Mouse (Mus musculus): Measurements from ENCODE around the gene Irf2. TPM values are rescaled to one million over a fixed set of nuclear protein-coding genes. Genes with fewer than 3 reads are reported as not detected.

The Irf2 gene
- polyA plus RNA-seq, 1 experiment from 2014 or later = 30.6 TPM

DNA sequence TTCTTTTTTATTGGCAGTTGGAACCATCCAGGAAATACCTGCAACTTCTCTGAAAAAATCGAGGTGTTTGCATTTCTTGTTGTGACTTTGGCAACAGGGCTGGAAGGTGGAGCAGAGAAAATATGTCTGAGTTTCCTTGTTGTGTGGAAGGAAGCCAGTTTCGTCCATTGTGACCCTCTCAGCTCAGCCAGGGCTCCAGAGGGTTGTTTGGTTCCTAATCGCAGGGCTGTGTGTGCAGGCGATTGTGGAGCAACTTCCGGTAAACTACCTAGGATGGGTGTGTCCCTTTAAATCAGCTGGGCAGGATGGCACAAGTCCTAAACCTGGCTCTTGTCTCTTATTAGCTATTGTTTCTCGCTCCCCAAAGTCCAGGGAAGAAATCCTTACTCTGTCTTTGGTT is 25.7 kb upstream of the Irf2 start:
- ATAC-seq (replicated peaks; ENCODE audit: low FRiP score, low read depth) = no peak
- TF ChIP-seq CTCF (IDR thresholded peaks at IDR 0.05; ENCODE audit: low read depth) = no peak
- Histone ChIP-seq H3K36me3 (ENCODE audit: insufficient read depth, low read length) (no peaks in the 10 kb centered on the region), H3K9me3 (replicated peaks; ENCODE audit: low read length) (no peaks in the 10 kb centered on the region), H3K27ac (no peak overlapping the region), H3K4me3 (replicated peaks; ENCODE audit: low read depth, low read length) (no peak overlapping the region), H3K4me2 (ENCODE audit: low read length) (no peak overlapping the region), H3K4me1 (replicated peaks; ENCODE audit: insufficient read depth, low read length) (no peaks in the 10 kb centered on the region), H3K9ac (ENCODE audit: low read depth, low read length) (no peak overlapping the region), H3K27me3 (ENCODE audit: insufficient read depth, low read length) (no peaks in the 10 kb centered on the region)
- 49% methylated on average over 6 of the region's 6 CpGs for WGBS
- DNase-seq (ENCODE audit: low spot score) = no peak

DNA sequence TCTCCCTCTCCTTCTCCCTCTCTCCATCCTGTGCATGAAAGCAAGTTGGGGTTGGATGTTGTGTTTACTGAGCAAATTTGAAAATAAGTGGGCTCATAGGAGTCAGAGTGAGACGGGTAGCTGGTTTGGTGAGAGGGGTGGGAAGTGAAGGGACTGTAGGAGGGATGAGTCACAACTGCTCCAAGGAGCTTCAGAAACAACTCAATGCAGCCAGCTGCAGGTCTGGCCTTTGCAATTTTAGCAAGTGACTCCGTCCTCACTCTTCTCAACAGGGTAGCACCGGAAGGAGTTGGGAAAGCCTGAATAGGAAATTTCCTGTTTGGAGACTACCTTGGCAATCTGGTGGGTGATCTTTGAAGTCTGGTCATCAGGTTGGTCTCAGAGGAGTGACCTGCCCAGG is 25.1 kb upstream of the Irf2 start:
- H3K4me2 ChIP-seq (ENCODE audit: low read length) = no peak overlapping the region
- DNase-seq (ENCODE audit: low spot score) (no peak), ATAC-seq (replicated peaks; ENCODE audit: low FRiP score, low read depth) (no peak)
- H3K4me3 ChIP-seq (replicated peaks; ENCODE audit: low read depth, low read length) = no peak overlapping the region
- no peaks in the 10 kb centered on the region for H3K36me3 ChIP-seq (ENCODE audit: insufficient read depth, low read length)
- H3K9ac ChIP-seq (ENCODE audit: low read depth, low read length) = no peak overlapping the region
- no peak overlapping the region for H3K27ac ChIP-seq
- no peak for TF ChIP-seq CTCF (IDR thresholded peaks at IDR 0.05; ENCODE audit: low read depth)
- no peaks in the 10 kb centered on the region for H3K27me3 ChIP-seq (ENCODE audit: insufficient read depth, low read length)
- H3K4me1 ChIP-seq (replicated peaks; ENCODE audit: insufficient read depth, low read length) = no peaks in the 10 kb centered on the region
- 70% methylated on average over 3 of the region's 3 CpGs for WGBS
- no peaks in the 10 kb centered on the region for H3K9me3 ChIP-seq (replicated peaks; ENCODE audit: low read length)

DNA sequence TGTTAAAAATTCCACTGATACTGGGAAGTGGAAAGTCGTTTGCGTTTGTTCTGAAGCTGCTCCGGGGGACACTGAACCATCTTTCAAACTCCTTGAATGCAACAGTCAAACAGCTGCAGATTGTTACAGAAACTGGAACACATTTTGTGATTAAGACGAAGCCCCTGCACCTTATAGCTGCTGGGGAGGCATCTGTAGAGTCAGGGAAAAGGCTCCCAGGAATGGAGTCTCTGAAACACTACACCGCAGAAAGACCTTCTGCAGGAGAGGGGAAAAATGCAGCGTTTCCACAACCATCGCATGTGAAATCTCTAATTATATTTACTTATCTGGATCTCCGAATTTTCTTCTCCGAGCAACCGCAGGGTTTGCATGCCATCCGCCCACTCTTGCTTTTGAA is 23.1 kb upstream of the Irf2 start:
- no peak overlapping the region for H3K4me3 ChIP-seq (replicated peaks; ENCODE audit: low read depth, low read length)
- no peak for TF ChIP-seq CTCF (IDR thresholded peaks at IDR 0.05; ENCODE audit: low read depth)
- no peak for DNase-seq (ENCODE audit: low spot score)
- ATAC-seq (replicated peaks; ENCODE audit: low FRiP score, low read depth) = no peak
- H3K9ac ChIP-seq (ENCODE audit: low read depth, low read length) = no peak overlapping the region
- no peaks in the 10 kb centered on the region for H3K36me3 ChIP-seq (ENCODE audit: insufficient read depth, low read length)
- no peaks in the 10 kb centered on the region for H3K9me3 ChIP-seq (replicated peaks; ENCODE audit: low read length)
- no peaks in the 10 kb centered on the region for H3K4me1 ChIP-seq (replicated peaks; ENCODE audit: insufficient read depth, low read length)
- no peak overlapping the region for H3K27ac ChIP-seq
- WGBS = 18% methylated on average over 11 of the region's 11 CpGs
- H3K27me3 ChIP-seq (ENCODE audit: insufficient read depth, low read length) = no peaks in the 10 kb centered on the region
- peak overlapping the region; percentile 7; the same call in 1 of the 2 replicates for H3K4me2 ChIP-seq (ENCODE audit: low read length)

DNA sequence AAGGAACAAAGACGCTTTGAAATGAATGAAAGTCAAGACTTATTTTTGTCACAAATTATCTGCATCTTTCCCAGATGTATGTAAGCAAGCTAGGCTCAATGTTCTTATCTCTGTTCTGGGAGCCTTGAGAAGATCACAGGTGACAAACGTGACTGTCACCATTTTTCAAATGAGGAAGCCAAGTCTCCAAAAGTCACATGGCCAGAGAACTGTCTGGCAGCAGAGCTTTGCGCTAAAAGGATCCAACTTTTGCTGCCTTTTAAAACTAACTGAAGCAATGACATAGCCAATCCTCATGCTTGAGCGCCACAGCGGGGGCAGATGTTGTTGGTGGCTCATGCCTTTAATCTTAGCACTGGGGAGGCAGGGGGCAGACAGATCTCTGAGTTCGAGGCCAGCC is 22.4 kb upstream of the Irf2 start:
- no peak overlapping the region for H3K4me3 ChIP-seq (replicated peaks; ENCODE audit: low read depth, low read length)
- H3K36me3 ChIP-seq (ENCODE audit: insufficient read depth, low read length) = no peaks in the 10 kb centered on the region
- TF ChIP-seq CTCF (IDR thresholded peaks at IDR 0.05; ENCODE audit: low read depth) = no peak
- 65% methylated on average over 6 of the region's 6 CpGs for WGBS
- no peaks in the 10 kb centered on the region for H3K9me3 ChIP-seq (replicated peaks; ENCODE audit: low read length)
- H3K4me2 ChIP-seq (ENCODE audit: low read length) = no peak overlapping the region
- DNase-seq (ENCODE audit: low spot score) = no peak
- no peaks in the 10 kb centered on the region for H3K4me1 ChIP-seq (replicated peaks; ENCODE audit: insufficient read depth, low read length)
- H3K9ac ChIP-seq (ENCODE audit: low read depth, low read length) = no peak overlapping the region
- no peak overlapping the region for H3K27ac ChIP-seq
- H3K27me3 ChIP-seq (ENCODE audit: insufficient read depth, low read length) = no peaks in the 10 kb centered on the region
- no peak for ATAC-seq (replicated peaks; ENCODE audit: low FRiP score, low read depth)

DNA sequence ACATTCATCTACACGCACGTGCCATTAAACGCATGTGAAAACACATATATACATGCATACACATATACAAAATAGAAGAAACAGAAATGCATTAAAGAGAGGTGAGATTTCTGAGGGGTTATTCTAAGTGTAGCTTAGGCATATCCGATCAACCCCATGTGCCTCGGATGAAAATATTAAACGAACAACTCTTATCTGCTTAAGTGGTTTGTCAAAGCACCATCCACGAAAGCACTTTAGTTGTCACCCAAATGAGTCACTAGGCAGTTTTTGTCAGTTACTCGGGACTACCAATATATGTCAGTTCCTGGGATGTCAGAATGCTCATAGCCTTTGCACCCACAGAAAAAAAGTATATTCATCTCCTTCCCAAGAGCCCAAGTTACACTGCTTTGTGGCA is 21.2 kb upstream of the Irf2 start:
- no peak overlapping the region for H3K4me3 ChIP-seq (replicated peaks; ENCODE audit: low read depth, low read length)
- no peaks in the 10 kb centered on the region for H3K4me1 ChIP-seq (replicated peaks; ENCODE audit: insufficient read depth, low read length)
- no peak overlapping the region for H3K27ac ChIP-seq
- TF ChIP-seq CTCF (IDR thresholded peaks at IDR 0.05; ENCODE audit: low read depth) = no peak
- H3K27me3 ChIP-seq (ENCODE audit: insufficient read depth, low read length) = no peaks in the 10 kb centered on the region
- H3K36me3 ChIP-seq (ENCODE audit: insufficient read depth, low read length) = no peaks in the 10 kb centered on the region
- 92% methylated on average over 8 of the region's 8 CpGs for WGBS
- DNase-seq (ENCODE audit: low spot score) = no peak
- no peak for ATAC-seq (replicated peaks; ENCODE audit: low FRiP score, low read depth)
- H3K4me2 ChIP-seq (ENCODE audit: low read length) = no peak overlapping the region
- H3K9ac ChIP-seq (ENCODE audit: low read depth, low read length) = no peak overlapping the region
- no peaks in the 10 kb centered on the region for H3K9me3 ChIP-seq (replicated peaks; ENCODE audit: low read length)

DNA sequence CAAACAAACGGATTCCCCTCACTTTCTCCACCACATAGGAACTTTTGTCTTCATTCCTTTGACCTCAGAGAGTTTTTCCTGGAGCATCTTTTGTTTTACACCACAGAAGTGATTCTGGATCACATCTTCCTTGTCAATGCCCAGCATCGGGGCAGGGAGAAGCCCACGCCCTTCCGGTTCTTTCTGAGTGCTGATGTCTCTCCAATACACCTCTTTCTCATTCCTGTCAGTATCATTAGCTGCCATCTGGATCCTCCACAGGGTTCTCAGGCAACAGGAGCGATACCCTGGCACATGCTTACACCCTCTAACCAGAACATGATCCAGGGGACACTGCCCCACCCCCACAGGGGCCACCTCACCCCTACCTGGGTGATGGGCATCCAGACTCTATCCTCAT is 20.8 kb upstream of the Irf2 start:
- 88% methylated on average over 5 of the region's 5 CpGs for WGBS
- no peak for TF ChIP-seq CTCF (IDR thresholded peaks at IDR 0.05; ENCODE audit: low read depth)
- H3K27ac ChIP-seq = no peak overlapping the region
- H3K4me1 ChIP-seq (replicated peaks; ENCODE audit: insufficient read depth, low read length) = no peaks in the 10 kb centered on the region
- no peak overlapping the region for H3K4me3 ChIP-seq (replicated peaks; ENCODE audit: low read depth, low read length)
- DNase-seq (ENCODE audit: low spot score) (no peak), ATAC-seq (replicated peaks; ENCODE audit: low FRiP score, low read depth) (no peak)
- no peak overlapping the region for H3K9ac ChIP-seq (ENCODE audit: low read depth, low read length)
- H3K36me3 ChIP-seq (ENCODE audit: insufficient read depth, low read length) = no peaks in the 10 kb centered on the region
- H3K9me3 ChIP-seq (replicated peaks; ENCODE audit: low read length) = no peaks in the 10 kb centered on the region
- H3K4me2 ChIP-seq (ENCODE audit: low read length) = no peak overlapping the region
- H3K27me3 ChIP-seq (ENCODE audit: insufficient read depth, low read length) = no peaks in the 10 kb centered on the region

DNA sequence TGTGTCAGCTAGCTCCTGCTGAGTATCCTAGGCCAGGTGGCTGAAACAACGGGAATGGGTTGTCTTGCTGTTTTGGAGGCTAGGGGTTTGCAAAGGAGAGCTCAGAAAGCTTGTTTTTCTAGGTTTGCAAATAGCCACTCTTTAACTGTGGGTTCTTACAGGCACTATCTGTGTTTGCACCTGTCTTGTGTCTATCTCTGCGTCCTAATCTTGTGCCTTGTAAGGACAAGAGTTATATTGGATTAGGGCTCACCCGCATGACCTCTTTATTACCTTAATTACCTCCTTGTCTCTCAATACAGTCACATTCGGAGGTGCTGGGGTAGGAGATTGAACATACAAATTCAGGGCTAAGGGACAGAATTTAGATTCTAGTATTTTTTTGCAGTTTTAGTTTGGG is 18.9 kb upstream of the Irf2 start:
- TF ChIP-seq CTCF (IDR thresholded peaks at IDR 0.05; ENCODE audit: low read depth) = no peak
- no peak overlapping the region for H3K9ac ChIP-seq (ENCODE audit: low read depth, low read length)
- H3K27me3 ChIP-seq (ENCODE audit: insufficient read depth, low read length) = no peaks in the 10 kb centered on the region
- H3K4me3 ChIP-seq (replicated peaks; ENCODE audit: low read depth, low read length) = no peak overlapping the region
- H3K4me1 ChIP-seq (replicated peaks; ENCODE audit: insufficient read depth, low read length) = no peaks in the 10 kb centered on the region
- no peaks in the 10 kb centered on the region for H3K36me3 ChIP-seq (ENCODE audit: insufficient read depth, low read length)
- H3K27ac ChIP-seq = no peak overlapping the region
- H3K9me3 ChIP-seq (replicated peaks; ENCODE audit: low read length) = no peaks in the 10 kb centered on the region
- H3K4me2 ChIP-seq (ENCODE audit: low read length) = no peak overlapping the region
- no peak for DNase-seq (ENCODE audit: low spot score)
- 52% methylated on average over 4 of the region's 4 CpGs for WGBS
- ATAC-seq (replicated peaks; ENCODE audit: low FRiP score, low read depth) = no peak
